Comparison of ENCODE assay signal across 12 mouse cellular contexts in the genomic region with DNA sequence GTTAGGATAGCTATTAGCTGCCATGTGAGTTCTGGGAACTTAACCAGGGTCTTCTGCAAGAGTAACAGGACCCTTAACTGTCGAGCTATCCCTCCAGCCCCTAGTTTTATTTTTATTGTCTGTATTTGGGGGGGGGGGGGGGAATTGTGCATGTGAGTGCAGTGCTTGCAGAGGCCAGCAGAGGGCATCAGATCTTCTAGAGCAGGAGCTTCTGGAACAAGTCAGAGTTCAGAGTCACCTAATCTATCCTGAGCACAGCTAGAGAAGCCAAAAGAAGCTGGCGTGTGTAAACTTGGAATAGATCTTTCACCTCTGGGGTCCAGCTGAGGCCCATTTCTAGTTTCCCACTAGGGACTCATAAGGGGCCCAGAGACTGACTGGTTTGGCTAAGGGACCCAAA. TPM values are rescaled to one million over a fixed set of nuclear protein-coding genes. Genes with fewer than 3 reads are reported as not detected.
A peak's percentile ranks its signal among the peaks of the same experiment; 100 is the strongest.
DNase-seq lines count a peak whose midpoint lies in the region; ATAC-seq and TF ChIP-seq lines count a peak whose summit lies in the region.
"Had no signal": no experiment of that assay in that cellular context is flagged by ENCODE, and none has a peak within 500 bp of the region (broad histone marks: within the 10 kb centered on the region; RNA-seq: fewer than 3 reads in every experiment).

No protein-coding gene starts in this region.

- no peak for DNase-seq in forebrain, postnatal 0 days
- DNase-seq in forebrain, embryonic 11.5 days (ENCODE audit: low spot score): no peak
- no peak for DNase-seq in lung, adult 2 months
- no peak for DNase-seq in lung, postnatal 10 days
- DNase-seq in MEL (ENCODE audit: low read depth, low spot score): no peak
- DNase-seq in lung, postnatal 14 days: peak; percentile 18
- DNase-seq: B cell, adult 2 months; right cerebral cortex, postnatal 4 days had no signal

- peaks cover 22% of the 10 kb centered on the region for H3K27me3 ChIP-seq in forebrain, postnatal 0 days (ENCODE audit: insufficient read depth, low read length)
- peaks cover 24% of the 10 kb centered on the region for H3K27me3 ChIP-seq in forebrain, embryonic 11.5 days (ENCODE audit: control insufficient read depth, insufficient read depth, low read length)
- no peaks in the 10 kb centered on the region for H3K27me3 ChIP-seq in MEL (ENCODE audit: control insufficient read depth in 1 of 2, insufficient read depth in 2 of 2, low read length in 2 of 2)
- H3K27me3 ChIP-seq in intestine, embryonic 15.5 days (replicated peaks): peaks cover 32% of the 10 kb centered on the region

- TF ChIP-seq EP300 in MEL (IDR thresholded peaks at IDR 0.05; ENCODE audit: low read depth in 1 of 2, low read length in 2 of 2): no peak

- WGBS in forebrain, postnatal 0 days: 86% methylated on average over 2 of the region's 2 CpGs
- WGBS in forebrain, embryonic 11.5 days: 82% methylated on average over 2 of the region's 2 CpGs
- 81% methylated on average over 2 of the region's 2 CpGs for WGBS in lung, adult 2 months
- 87% methylated on average over 2 of the region's 2 CpGs for WGBS in intestine, embryonic 15.5 days

- no peaks in the 10 kb centered on the region for H3K79me2 ChIP-seq in MEL (ENCODE audit: control insufficient read depth, insufficient read depth, low read length, poor library complexity)

- no peak for TF ChIP-seq RAD21 in MEL (IDR thresholded peaks at IDR 0.05; ENCODE audit: low read depth, low read length)

- peak; percentile 25 for TF ChIP-seq CTCF in forebrain, postnatal 0 days (IDR thresholded peaks at IDR 0.05; ENCODE audit: low read depth)
- TF ChIP-seq CTCF in lung, adult 2 months (IDR thresholded peaks at IDR 0.05; ENCODE audit: insufficient read depth, low read length): 0 out of 2 replicates have a peak, but pooled peaks have one; percentile 21
- peak in 2 of 3 experiments; percentile 12 to 14; a peak in 2 of 6 replicates for TF ChIP-seq CTCF in MEL (IDR thresholded peaks at IDR 0.05 in 2 of 3, conservative IDR thresholded peaks at IDR 0.05 in 1 of 3; ENCODE audit: control insufficient read depth in 1 of 3, insufficient read depth in 1 of 3, low read depth in 2 of 3, low read length in 3 of 3, poor library complexity in 1 of 3, severe bottlenecking in 1 of 3)

- no peak for ATAC-seq in forebrain, postnatal 0 days
- ATAC-seq in forebrain, embryonic 11.5 days (replicated peaks; ENCODE audit: low FRiP score): no peak
- ATAC-seq in megakaryocyte-erythroid progenitor cell, adult 5-6 weeks (replicated peaks; ENCODE audit: low FRiP score, low TSS enrichment, poor library complexity, severe bottlenecking): no peak
- ATAC-seq in intestine, embryonic 15.5 days: no peak

- no peak overlapping the region for H3K4me2 ChIP-seq in forebrain, postnatal 0 days (ENCODE audit: low read depth)
- no peak overlapping the region for H3K4me2 ChIP-seq in forebrain, embryonic 11.5 days (ENCODE audit: low read depth, low read length, severe bottlenecking)
- no peak overlapping the region for H3K4me2 ChIP-seq in intestine, embryonic 15.5 days (replicated peaks)

- no peak overlapping the region for H3K27ac ChIP-seq in forebrain, postnatal 0 days (ENCODE audit: low read depth, low read length)
- H3K27ac ChIP-seq in forebrain, embryonic 11.5 days (ENCODE audit: low read depth, low read length): no peak overlapping the region
- H3K27ac ChIP-seq in MEL (ENCODE audit: control insufficient read depth, low read depth, low read length): no peak overlapping the region
- no peak overlapping the region for H3K27ac ChIP-seq in intestine, embryonic 15.5 days
- H3K27ac ChIP-seq: forebrain, embryonic 10.5 days had no signal

- no peaks in the 10 kb centered on the region for H3K4me1 ChIP-seq in forebrain, postnatal 0 days (ENCODE audit: insufficient read depth)
- H3K4me1 ChIP-seq in forebrain, embryonic 11.5 days (replicated peaks; ENCODE audit: control insufficient read depth, insufficient read depth, low read length): peaks cover 11% of the 10 kb centered on the region; the same call in 1 of the 2 replicates
- H3K4me1 ChIP-seq in lung, adult 2 months (ENCODE audit: control insufficient read depth, insufficient read depth, low read length): peaks cover 2% of the 10 kb centered on the region; the same call in 1 of the 2 replicates
- no peaks in the 10 kb centered on the region for H3K4me1 ChIP-seq in MEL (ENCODE audit: control insufficient read depth in 1 of 2, insufficient read depth in 2 of 2, low read length in 2 of 2)
- H3K4me1 ChIP-seq in intestine, embryonic 15.5 days (replicated peaks): peaks cover 7% of the 10 kb centered on the region

- H3K4me3 ChIP-seq in forebrain, postnatal 0 days (ENCODE audit: low read depth, low read length): no peak overlapping the region
- no peak overlapping the region for H3K4me3 ChIP-seq in forebrain, embryonic 11.5 days (ENCODE audit: low read depth, low read length)
- no peak overlapping the region for H3K4me3 ChIP-seq in lung, adult 2 months (replicated peaks; ENCODE audit: extremely low read depth, low read depth, low read length)
- no peak overlapping the region for H3K4me3 ChIP-seq in MEL (ENCODE audit: control insufficient read depth in 1 of 2, insufficient read depth in 1 of 2, low read depth in 2 of 2, low read length in 2 of 2)
- H3K4me3 ChIP-seq in intestine, embryonic 15.5 days (replicated peaks): no peak overlapping the region

- no peak for TF ChIP-seq POLR2A in lung, adult 2 months (IDR thresholded peaks at IDR 0.05; ENCODE audit: borderline replicate concordance, extremely low read depth, low read depth, low read length)
- no peak for TF ChIP-seq POLR2A in MEL (IDR thresholded peaks at IDR 0.05; ENCODE audit: control insufficient read depth in 1 of 2, insufficient read depth in 1 of 2, low read depth in 1 of 2, low read length in 2 of 2, poor library complexity in 1 of 2)

- H3K36me3 ChIP-seq in forebrain, postnatal 0 days (ENCODE audit: insufficient read depth): no peaks in the 10 kb centered on the region
- no peaks in the 10 kb centered on the region for H3K36me3 ChIP-seq in forebrain, embryonic 11.5 days (ENCODE audit: control insufficient read depth, insufficient read depth, low read length)
- H3K36me3 ChIP-seq in MEL (ENCODE audit: control insufficient read depth in 1 of 2, insufficient read depth in 2 of 2, low read length in 2 of 2): no peaks in the 10 kb centered on the region
- H3K36me3 ChIP-seq in intestine, embryonic 15.5 days: no peaks in the 10 kb centered on the region
- H3K36me3 ChIP-seq: forebrain, embryonic 10.5 days had no signal

- no peaks in the 10 kb centered on the region for H3K9me3 ChIP-seq in forebrain, postnatal 0 days (ENCODE audit: low read length)
- no peaks in the 10 kb centered on the region; the same call in 1 of the 2 replicates for H3K9me3 ChIP-seq in forebrain, embryonic 11.5 days (ENCODE audit: control insufficient read depth, low read length)
- H3K9me3 ChIP-seq in MEL (replicated peaks; ENCODE audit: insufficient read depth, low read length): no peaks in the 10 kb centered on the region
- no peaks in the 10 kb centered on the region for H3K9me3 ChIP-seq in intestine, embryonic 15.5 days
- H3K9me3 ChIP-seq: megakaryocyte, embryonic 14.5 days had no signal

- H3K9ac ChIP-seq in forebrain, postnatal 0 days: no peak overlapping the region
- no peak overlapping the region for H3K9ac ChIP-seq in forebrain, embryonic 11.5 days (ENCODE audit: low read length)
- H3K9ac ChIP-seq in MEL (ENCODE audit: control insufficient read depth, low read depth, low read length, poor library complexity, severe bottlenecking): no peak overlapping the region
- no peak overlapping the region for H3K9ac ChIP-seq in intestine, embryonic 15.5 days

TF ChIP-seq in MEL, 35 proteins besides CTCF, POLR2A, EP300 and RAD21:
- TF ChIP-seq USF2 (IDR thresholded peaks at IDR 0.05; ENCODE audit: borderline replicate concordance in 1 of 2, insufficient read depth in 1 of 2, low read depth in 1 of 2, low read length in 2 of 2) (no peak), MYC (IDR thresholded peaks at IDR 0.05; ENCODE audit: low read depth, low read length) (no peak)

RNA-seq across cellular contexts. Expression of a gene that starts 1.1 kb away (rescaled TPM):
- 5.7 and 11.3 TPM in 2 replicates for total RNA-seq in forebrain, postnatal 0 days (2014; rRNA removed)
- polyA plus RNA-seq in forebrain, postnatal 0 days (2015; fragmentation: Nextera tagmentation; extraction: Ambion mirVana): 6.5 and 7.4 TPM in 2 replicates
- 10.3 TPM in 2 replicates for polyA plus RNA-seq in forebrain, embryonic 11.5 days (2014; fragmentation: Nextera tagmentation; extraction: Ambion mirVana)
- polyA plus RNA-seq in lung, adult 2 months (2012; rRNA removed): 67.0 and 89.3 TPM in 2 replicates
- total RNA-seq in MEL (2012; rRNA removed): not detected in 2 replicates
- polyA plus RNA-seq in MEL (2012; ENCODE audit: insufficient read depth in 1 of 2, insufficient read length in 2 of 2, low read depth in 1 of 2, low replicate concordance in 2 of 2, missing spikeins in 1 of 2): not detected
- 1.6 and 3.9 TPM in 2 replicates for total RNA-seq in megakaryocyte-erythroid progenitor cell, adult 5-6 weeks (2014; fragmentation: Nextera tagmentation)
- 4.8 and 12.9 TPM in 2 replicates for total RNA-seq in megakaryocyte-erythroid progenitor cell, adult 5-6 weeks (2017)
- polyA plus RNA-seq in intestine, embryonic 15.5 days (2015; fragmentation: Nextera tagmentation; extraction: Ambion mirVana): 0.84 and 1.3 TPM in 2 replicates
